Mouse (Mus musculus) liver, embryonic 14.5 days (tissue): Measurements from ENCODE around the gene Cadm2.

Experiments
- CTCF ChIP-seq: IDR thresholded peaks from 2 replicates; pipeline ENCODE4 v1.5.1; 2016; ENCODE audit warnings: antibody characterized with exemption, low read depth, control low read depth
- EP300 ChIP-seq: IDR thresholded peaks from 2 replicates; pipeline ENCODE4 v1.6.1; 2016; ENCODE audit warnings: antibody characterized with exemption, low read depth

DNA sequence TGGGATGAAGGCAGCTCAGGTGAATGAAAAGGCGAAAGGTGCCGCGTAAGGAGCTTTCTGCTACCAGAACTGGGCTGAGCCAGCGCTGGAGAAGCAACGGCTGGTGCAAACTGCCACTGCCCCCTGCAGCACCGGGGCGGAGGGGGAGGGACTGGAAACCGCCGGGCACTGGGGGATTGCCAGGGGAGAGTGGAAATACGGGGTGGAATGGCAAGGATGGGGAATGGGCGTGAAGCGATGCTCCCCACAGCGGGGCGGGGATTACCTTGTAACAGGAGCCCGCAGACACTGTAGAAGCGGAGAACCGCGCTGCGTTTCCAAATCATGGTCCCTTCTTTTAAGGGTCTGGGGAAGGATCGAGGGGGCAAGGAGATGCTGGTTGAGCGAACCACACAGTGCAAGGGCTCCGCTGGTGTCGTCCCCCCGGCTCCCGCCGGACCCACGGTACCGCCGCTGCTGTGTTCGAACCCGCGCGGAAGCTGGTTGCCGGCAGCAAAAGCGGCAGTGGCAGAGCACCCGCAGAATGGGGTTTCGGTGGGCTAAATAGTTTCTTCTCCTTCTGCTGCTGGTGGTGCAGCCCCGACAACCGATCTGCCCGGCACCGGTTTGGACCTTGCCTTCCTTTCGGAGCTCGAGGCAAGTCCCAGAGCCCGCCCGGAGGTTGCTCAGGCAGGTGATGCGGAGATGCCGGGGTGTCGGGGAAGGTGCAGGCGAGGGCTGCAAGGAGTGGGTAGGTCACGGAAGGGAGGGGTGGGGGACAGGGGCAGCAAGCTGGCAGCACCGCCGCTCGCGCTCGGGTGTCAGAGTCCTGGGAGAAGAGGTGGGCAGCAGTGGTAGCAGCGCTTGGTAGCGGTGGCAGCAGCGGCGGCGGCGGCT is 564 bp downstream of the Cadm2 start:
- TF ChIP-seq CTCF: 0 out of 2 replicates have a peak, but pooled peaks have one; percentile 5
- TF ChIP-seq EP300: no peak
